Mouse (Mus musculus) heart, postnatal 25 days (tissue): Measurements from ENCODE around the gene Plin5. TPM values are rescaled to one million over a fixed set of nuclear protein-coding genes. Genes with fewer than 3 reads are reported as not detected.
"Not testable (repeated sequence)": the region's sequence is repeated elsewhere in the genome, so short reads cannot be mapped to it uniquely, and the experiment has no call there.

Experiments
- DNase-seq: peaks from one replicate; pipeline ENCODE4 v3.0.0; 2022; ENCODE audit warnings: low spot score
- intact Hi-C: fragments of 180-260 bp; cut with DNase I; formaldehyde crosslinking; loops from one replicate; pipeline ENCODE4 v1.15.1; 2025
- total RNA-seq, 2 experiments: library from RNA; stranded (reverse); gene quantifications; 2 replicates each; pipeline ENCODE4 v1.2.3; 2021

The Plin5 gene
- total RNA-seq, 2 experiments from 2014 or later, result 143 to 166 TPM

GRCm38 (mm10) chr17:56078880-56079795 lies 38.3 kb downstream of the Plin5 start, which contains the start of gene Hdgfl2:
Gene Hdgfl2, plus strand, starts transcription at chr17:56079634.
- intact Hi-C loops, result no loop called here
- DNase-seq, result peak; percentile 100

GRCm38 (mm10) chr17:56078361-56078760 lies 39.0 kb downstream of the Plin5 start:
- intact Hi-C loops, DNase-seq: not testable (repeated sequence)

- no peak for DNase-seq
- intact Hi-C loops, result no loop called here
Measured at GRCm38 (mm10) chr17:56077523-56077922, 39.9 kb downstream of the Plin5 start.

DNA sequence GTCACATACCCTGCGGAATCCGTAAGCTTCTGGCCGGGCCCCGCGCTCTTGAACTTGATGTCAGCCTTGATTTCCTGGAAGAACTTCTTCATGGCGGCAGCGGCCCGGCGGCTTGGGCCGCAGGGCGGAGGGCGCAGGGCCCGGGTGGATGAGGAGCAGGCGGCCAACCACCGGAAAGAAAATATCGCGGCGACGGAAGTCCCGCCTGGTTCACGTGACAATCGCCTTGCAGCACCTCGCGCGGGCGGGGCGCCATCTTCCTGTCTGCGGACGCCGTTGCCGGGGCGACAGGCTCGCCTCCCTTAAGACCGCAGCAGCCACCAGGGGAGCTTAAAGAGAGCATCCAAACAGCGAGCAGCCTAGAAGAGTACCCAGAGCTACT lies 42.6 kb downstream of the Plin5 start, which contains the start of gene Ubxn6:
Gene Ubxn6, minus strand, starts transcription at position 202 of the 382 bp plus-strand sequence.
- intact Hi-C loops, result no loop called here

GRCm38 (mm10) chr17:56074097-56074826 lies 43.1 kb downstream of the Plin5 start:
- intact Hi-C loops, result no loop called here
- DNase-seq, result peak; percentile 68

More for the DNA sequence above, 42.6 kb downstream of the Plin5 start, which contains the start of gene Ubxn6:
- DNase-seq, result peak; percentile 93

DNA sequence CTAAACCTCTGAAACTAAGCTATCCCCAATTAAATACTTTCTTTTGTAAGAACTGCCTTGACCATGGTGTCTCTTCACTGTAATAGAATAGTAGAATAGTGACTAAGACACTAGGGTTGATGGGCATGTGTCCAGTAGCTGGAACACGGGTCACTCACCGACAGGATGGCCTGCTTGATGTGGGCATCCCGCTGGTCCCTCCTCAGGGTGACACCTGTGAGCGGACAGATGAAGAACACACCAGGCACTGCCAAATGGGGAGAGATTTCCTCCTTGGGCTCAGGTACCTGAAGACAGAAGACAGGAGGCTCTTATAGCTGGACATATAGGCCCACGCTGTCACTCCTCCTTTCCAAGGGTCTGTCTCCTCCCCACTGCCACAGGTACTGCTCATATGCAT lies 45.2 kb downstream of the Plin5 start:
- intact Hi-C loops, result no loop called here
- DNase-seq, result no peak

GRCm38 (mm10) chr17:56071126-56071525 lies 46.3 kb downstream of the Plin5 start:
- intact Hi-C loops, result no loop called here
- no peak for DNase-seq

DNA sequence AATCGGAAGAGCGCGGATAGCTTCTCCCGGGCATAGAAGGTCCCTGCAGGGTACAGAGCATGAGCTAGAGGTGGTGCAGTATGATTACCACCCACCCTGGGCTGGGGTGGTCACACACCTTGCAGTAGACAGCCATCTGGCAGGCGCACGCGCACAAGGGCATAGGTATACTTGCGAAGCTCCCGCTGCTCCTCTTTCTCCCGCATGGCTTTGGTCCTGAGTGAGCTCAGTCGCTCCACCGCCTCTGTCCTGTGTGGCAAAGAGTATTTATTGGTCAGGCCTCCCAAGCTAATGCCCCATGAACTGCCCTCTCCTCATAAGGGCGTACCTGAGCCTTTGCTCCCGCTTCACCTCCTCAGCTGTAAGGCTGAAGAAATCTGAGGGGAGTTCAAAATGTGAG lies 48.3 kb downstream of the Plin5 start:
- intact Hi-C loops, result no loop called here
- no peak for DNase-seq

DNA sequence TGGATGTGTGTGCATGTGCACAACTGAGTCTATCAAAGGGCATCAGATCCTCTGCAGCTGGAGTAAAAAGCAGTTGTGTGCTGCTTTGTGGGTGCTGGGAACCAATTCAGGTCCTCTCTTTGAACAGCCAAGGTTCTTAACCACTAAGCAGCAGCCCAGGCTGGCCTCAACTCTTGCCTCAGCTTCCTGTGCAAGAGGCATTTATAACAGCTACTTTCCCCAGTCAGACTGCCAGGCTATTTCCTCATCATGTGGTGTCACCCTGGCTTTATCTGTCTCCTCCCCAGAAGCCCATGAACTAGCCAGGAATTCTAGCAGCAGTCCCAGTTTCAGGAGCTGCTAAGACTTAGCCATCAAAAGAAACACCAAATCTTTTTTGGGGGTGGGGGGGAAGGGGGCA lies 50.9 kb downstream of the Plin5 start:
- intact Hi-C loops, result no loop called here
- no peak for DNase-seq

DNA sequence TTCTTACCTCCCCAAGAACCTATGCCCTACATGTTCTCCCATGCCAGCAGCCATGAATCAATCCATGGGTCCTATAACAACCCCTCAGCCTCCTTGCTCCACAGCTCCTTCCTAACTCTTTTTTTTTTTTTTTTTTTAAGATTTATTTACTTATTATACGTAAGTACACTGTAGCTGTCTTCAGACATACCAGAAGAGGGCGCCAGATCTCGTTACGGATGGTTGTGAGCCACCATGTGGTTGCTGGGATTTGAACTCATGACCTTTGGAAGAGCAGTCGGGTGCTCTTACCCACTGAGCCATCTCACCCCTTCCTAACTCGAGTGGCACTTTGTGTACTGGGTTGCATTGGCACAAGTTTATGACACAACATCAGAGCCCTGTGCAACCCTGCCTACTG lies 51.7 kb downstream of the Plin5 start:
- intact Hi-C loops, DNase-seq: not testable (repeated sequence)

- no peak for DNase-seq
- intact Hi-C loops, result no loop called here
Measured at GRCm38 (mm10) chr17:56062081-56062480, 55.3 kb downstream of the Plin5 start.

Other genes with a start within 250 kb of the Plin5 start
- 1 to 10 TPM; 3.6 to 4.1 TPM for gene Zfp119a, start 238.7 kb downstream of the Plin5 start, total RNA-seq
- 1 to 10 TPM; 4.3 to 5.3 TPM for gene Zfp959, start 225.5 kb downstream of the Plin5 start, total RNA-seq
- gene Zfp119b, start 168.1 kb downstream of the Plin5 start, total RNA-seq, result 1 to 10 TPM; 3.1 to 3.6 TPM
- gene Ebi3, start 165.0 kb downstream of the Plin5 start, total RNA-seq, result under 1 TPM; 0.75 to 0.81 TPM
- 1 to 10 TPM; 9.6 to 9.7 TPM for gene Yju2, start 158.5 kb downstream of the Plin5 start, total RNA-seq
- under 1 TPM; 0.49 to 0.92 TPM for gene Shd, start 147.1 kb downstream of the Plin5 start, total RNA-seq
- gene Fsd1, start 131.1 kb downstream of the Plin5 start, total RNA-seq, result under 1 TPM in 1 of 2 experiments, not detected in 1; 0.47 TPM
- 10 to 100 TPM; 14.1 to 14.6 TPM for gene Stap2, start 112.0 kb downstream of the Plin5 start, total RNA-seq
- 10 to 100 TPM; 50.0 to 59.4 TPM for gene Mpnd, start 111.9 kb downstream of the Plin5 start, total RNA-seq
- gene Sh3gl1, start 81.0 kb downstream of the Plin5 start, total RNA-seq, result 10 to 100 TPM; 17.6 to 19.8 TPM
- gene Chaf1a, start 77.2 kb downstream of the Plin5 start, total RNA-seq, result 1 to 10 TPM in 1 of 2 experiments, under 1 TPM in 1; 0.95 to 1.2 TPM
- gene Ubxn6, start 42.6 kb downstream of the Plin5 start, total RNA-seq, result 10 to 100 TPM; 49.7 to 51.5 TPM
- 10 to 100 TPM; 33.6 to 36.4 TPM for gene Hdgfl2, start 38.0 kb downstream of the Plin5 start, total RNA-seq
- 100 to 1,000 TPM; 135 to 136 TPM for gene Plin4, start 7.8 kb downstream of the Plin5 start, total RNA-seq
- 10 to 100 TPM; 53.8 to 55.0 TPM for gene Lrg1, start 4.4 kb upstream of the Plin5 start, total RNA-seq
- 1 to 10 TPM; 7.3 to 8.8 TPM for gene Sema6b, start 22.7 kb upstream of the Plin5 start, total RNA-seq
- 1 to 10 TPM; 2.2 to 2.5 TPM for gene Tnfaip8l1, start 44.9 kb upstream of the Plin5 start, total RNA-seq
- 10 to 100 TPM; 30.2 to 33.0 TPM for gene Mydgf, start 66.3 kb upstream of the Plin5 start, total RNA-seq
- gene Dpp9, start 101.3 kb upstream of the Plin5 start, total RNA-seq, result 10 to 100 TPM; 37.1 to 39.1 TPM
- gene Fem1a, start 139.2 kb upstream of the Plin5 start, total RNA-seq, result 100 to 1,000 TPM; 102 to 105 TPM
- gene Ticam1, start 159.2 kb upstream of the Plin5 start, total RNA-seq, result 1 to 10 TPM; 7.6 to 9.8 TPM
- gene Plin3, start 175.3 kb upstream of the Plin5 start, total RNA-seq, result 100 to 1,000 TPM; 154 to 171 TPM
- not detected for gene Arrdc5, start 182.7 kb upstream of the Plin5 start, total RNA-seq
- 1 to 10 TPM; 3.7 to 4.3 TPM for gene Uhrf1, start 185.7 kb upstream of the Plin5 start, total RNA-seq
- 10 to 100 TPM; 37.9 to 38.1 TPM for gene Kdm4b, start 208.5 kb upstream of the Plin5 start, total RNA-seq